Mouse (Mus musculus) cerebellum, postnatal 36 days (tissue): Measurements from ENCODE around the gene Mark1.

Experiments used
- DNase-seq, 2 experiments: peaks; one replicate each; pipeline ENCODE4 v3.0.0; 2021 to 2022; ENCODE audit warnings: mixed read lengths in 2 of 2

Gene Mark1

GRCm38 (mm10) chr1:184846973-184847372, 152.4 kb downstream of the Mark1 start:
- DNase-seq: no peak
